12 mouse cellular contexts compared by ENCODE assay signal in the genomic region with DNA sequence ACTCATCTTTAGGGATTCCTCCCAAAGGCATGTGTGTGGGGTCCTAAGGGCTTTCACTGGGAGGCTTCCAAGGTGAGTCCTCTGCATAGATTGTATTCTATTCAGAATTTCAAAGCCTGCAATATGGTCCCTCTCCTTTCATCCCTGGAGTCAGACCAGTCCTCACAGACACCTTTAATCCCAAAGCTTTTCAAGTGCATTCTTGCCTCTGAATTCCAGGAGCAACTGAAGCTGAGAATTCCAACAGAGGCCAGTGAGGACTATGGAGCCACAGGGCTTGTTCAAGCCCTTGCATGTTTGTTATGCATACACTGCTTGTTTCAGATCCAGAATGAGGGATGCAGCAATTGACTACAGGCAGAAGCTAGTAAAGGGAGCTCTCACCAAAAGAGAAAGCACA.
"Had no signal": no experiment of that assay in that cellular context is flagged by ENCODE, and none has a peak within 500 bp of the region (broad histone marks: within the 10 kb centered on the region; RNA-seq: fewer than 3 reads in every experiment).

No protein-coding gene starts in this region.

- DNase-seq: kidney, adult 2 months; kidney, postnatal 4 days; liver; liver, embryonic 13.5 days; liver, postnatal 0 days; lung, postnatal 36 days; thymus, adult 2 months; thymus, postnatal 25 days had no signal

- H3K4me2 ChIP-seq: limb, embryonic 12.5 days; liver, embryonic 13.5 days; midbrain, embryonic 15.5 days; neural tube, embryonic 12.5 days had no signal

- H3K9me3 ChIP-seq: limb, embryonic 12.5 days; liver, embryonic 13.5 days; midbrain, embryonic 15.5 days; neural tube, embryonic 12.5 days had no signal

- ATAC-seq: liver, postnatal 0 days; midbrain, embryonic 15.5 days had no signal

- H3K4me3 ChIP-seq: layer of hippocampus, adult 2 months; limb, embryonic 12.5 days; liver, embryonic 13.5 days; midbrain, embryonic 15.5 days; neural tube, embryonic 12.5 days had no signal

- H3K9ac ChIP-seq: limb, embryonic 12.5 days; liver, embryonic 13.5 days; liver, postnatal 0 days; midbrain, embryonic 15.5 days; neural tube, embryonic 12.5 days had no signal

- H3K27me3 ChIP-seq: limb, embryonic 12.5 days; liver, embryonic 13.5 days; midbrain, embryonic 15.5 days; neural tube, embryonic 12.5 days had no signal

- H3K36me3 ChIP-seq: limb, embryonic 12.5 days; liver, embryonic 13.5 days; midbrain, embryonic 15.5 days; neural tube, embryonic 12.5 days had no signal

- H3K4me1 ChIP-seq: limb, embryonic 12.5 days; liver, embryonic 13.5 days; midbrain, embryonic 15.5 days; neural tube, embryonic 12.5 days had no signal

- H3K27ac ChIP-seq: layer of hippocampus, adult 2 months; limb, embryonic 12.5 days; liver, embryonic 13.5 days; midbrain, embryonic 15.5 days; neural tube, embryonic 12.5 days had no signal
